Mouse (Mus musculus) c-Kit-positive CD71-negative TER-119-negative erythroid progenitor cells, embryonic 14.5 days (primary cell): Measurements from ENCODE around the gene Ppm1b.
"Not testable (repeated sequence)": the region's sequence is repeated elsewhere in the genome, so short reads cannot be mapped to it uniquely, and the experiment has no call there.

Experiments
- DNase-seq: peaks from one replicate; pipeline ENCODE4 v3.0.0-alpha.2; 2013; ENCODE audit warnings: low read depth

Ppm1b gene

DNA sequence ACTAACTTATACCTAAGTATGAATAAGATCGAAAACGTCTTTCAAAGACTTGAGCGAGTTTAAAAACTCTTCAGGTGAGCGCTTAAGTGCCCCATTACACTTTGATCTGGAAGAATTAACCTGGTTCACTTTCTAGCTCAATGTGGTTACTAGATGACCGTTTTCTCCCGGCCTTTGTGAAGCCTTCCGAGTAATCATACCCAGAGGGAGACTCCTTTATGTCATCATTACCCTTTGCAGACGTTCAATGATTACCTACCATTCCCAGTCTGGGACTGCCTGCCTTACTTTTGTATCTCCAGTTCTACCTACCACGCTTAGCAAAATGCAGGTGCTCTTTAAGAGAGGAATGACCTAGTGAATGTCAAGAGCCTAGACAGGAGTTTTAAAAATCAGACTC, at the start of gene Ppm1b:
Gene Ppm1b, plus strand, starts transcription at position 301 of the 400 bp plus-strand sequence.
- no peak for DNase-seq

GRCm38 (mm10) chr17:84921666-84922376, 34.7 kb upstream of the Ppm1b start:
- no peak for DNase-seq

DNA sequence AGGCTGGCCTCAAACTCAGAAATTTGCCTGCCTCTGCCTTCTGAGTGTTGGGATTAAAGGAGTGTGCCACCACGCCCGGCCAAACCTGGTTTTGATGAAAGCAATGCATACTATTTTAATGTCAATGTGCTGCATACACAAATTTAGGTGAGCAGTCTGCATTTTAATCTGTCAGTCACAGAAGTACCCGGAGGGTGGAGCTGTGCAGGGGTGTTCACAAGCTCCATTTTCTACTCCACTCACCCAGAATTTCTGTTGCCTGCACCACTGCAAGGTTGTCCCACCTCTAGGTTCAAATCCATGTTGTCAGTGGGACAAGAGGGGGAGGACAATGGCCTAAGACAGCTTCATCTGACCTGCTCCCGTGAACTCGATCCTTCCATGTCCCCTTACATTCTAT, 31.8 kb upstream of the Ppm1b start:
- DNase-seq = no peak

GRCm38 (mm10) chr17:84926233-84926632, 30.3 kb upstream of the Ppm1b start:
- no peak for DNase-seq

GRCm38 (mm10) chr17:84927580-84927979, 29.0 kb upstream of the Ppm1b start:
- no peak for DNase-seq

- DNase-seq = no peak
Measured at GRCm38 (mm10) chr17:84932943-84933342, 23.6 kb upstream of the Ppm1b start.

GRCm38 (mm10) chr17:84933968-84934367, 22.6 kb upstream of the Ppm1b start:
- no peak for DNase-seq

- not testable (repeated sequence) for DNase-seq
Measured at GRCm38 (mm10) chr17:84935620-84936019, 20.9 kb upstream of the Ppm1b start.

GRCm38 (mm10) chr17:84936301-84936700, 20.2 kb upstream of the Ppm1b start:
- no peak for DNase-seq

DNA sequence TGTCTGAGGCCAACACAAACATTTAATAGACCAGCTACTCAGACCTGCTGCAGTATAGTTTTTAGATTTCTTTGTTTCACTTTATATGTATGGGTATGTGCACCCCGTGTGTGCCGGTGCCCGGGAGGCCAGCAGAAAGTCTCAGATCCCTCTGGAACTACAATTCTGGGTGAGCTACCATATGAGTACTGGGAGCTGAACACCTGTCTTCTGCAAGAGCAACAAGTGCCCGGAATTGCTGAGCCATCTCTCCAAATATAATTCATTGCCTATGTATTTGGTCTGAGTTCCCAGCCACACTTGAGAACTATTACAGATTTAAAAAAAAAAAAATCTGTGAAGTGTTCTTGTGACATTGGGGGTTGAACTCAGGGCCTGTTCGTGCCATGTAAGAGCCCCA, 19.7 kb upstream of the Ppm1b start:
- no peak for DNase-seq

DNA sequence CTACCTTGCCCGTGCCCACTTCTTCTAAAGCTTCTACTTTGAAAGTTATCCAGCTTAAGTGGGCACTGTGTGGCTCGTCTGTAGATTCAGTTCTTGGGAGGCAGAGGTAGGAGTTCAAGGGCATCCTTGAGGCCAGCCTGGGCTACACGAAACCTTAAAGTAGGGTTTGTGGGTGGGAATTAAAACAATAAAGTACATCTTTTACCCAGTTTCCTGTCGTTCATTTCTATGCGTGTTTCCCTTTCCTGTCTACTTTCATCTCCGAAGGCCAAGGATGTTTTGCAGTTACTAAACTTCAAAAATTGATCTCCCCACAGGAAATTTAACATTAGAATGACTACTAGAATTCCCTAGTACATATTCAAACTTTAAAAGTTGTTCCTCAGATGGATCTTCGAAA, 19.3 kb upstream of the Ppm1b start:
- DNase-seq = no peak

GRCm38 (mm10) chr17:84938215-84938614, 18.3 kb upstream of the Ppm1b start:
- no peak for DNase-seq

GRCm38 (mm10) chr17:84940017-84940731, 16.4 kb upstream of the Ppm1b start:
- DNase-seq = no peak

- DNase-seq = no peak
Measured at GRCm38 (mm10) chr17:84941291-84941868, 15.2 kb upstream of the Ppm1b start.

DNA sequence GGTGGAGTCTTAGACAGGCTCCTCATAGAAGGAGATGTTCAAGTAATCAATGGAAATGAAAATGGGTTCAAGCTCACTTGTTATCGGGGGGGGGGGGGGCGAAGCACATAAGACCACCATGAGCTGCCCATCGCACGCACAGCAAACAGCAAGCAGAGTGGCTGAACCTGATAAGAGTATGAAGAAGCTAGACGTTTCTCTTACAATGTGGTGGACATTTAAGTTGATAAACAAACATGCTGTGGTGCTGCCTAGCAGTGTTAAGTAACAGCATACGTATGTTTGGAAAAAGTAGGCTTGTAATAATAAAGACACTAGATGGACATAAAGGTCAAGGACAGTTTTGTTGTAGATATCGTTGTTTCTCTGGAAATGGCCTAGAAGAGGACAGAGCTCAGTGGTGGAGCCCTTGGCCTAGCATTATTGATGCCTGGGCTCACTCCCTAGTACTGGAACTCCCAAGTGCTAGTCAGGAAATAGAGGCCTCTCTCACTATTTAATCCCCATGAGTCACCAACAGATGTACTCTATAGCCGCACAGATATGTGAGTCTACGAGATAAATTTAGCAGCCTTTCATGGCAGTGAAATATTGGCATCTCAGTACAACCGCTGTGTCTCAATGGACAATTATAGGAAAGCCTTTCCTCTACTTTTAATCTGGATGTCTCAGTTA, 14.0 kb upstream of the Ppm1b start:
- no peak for DNase-seq

DNA sequence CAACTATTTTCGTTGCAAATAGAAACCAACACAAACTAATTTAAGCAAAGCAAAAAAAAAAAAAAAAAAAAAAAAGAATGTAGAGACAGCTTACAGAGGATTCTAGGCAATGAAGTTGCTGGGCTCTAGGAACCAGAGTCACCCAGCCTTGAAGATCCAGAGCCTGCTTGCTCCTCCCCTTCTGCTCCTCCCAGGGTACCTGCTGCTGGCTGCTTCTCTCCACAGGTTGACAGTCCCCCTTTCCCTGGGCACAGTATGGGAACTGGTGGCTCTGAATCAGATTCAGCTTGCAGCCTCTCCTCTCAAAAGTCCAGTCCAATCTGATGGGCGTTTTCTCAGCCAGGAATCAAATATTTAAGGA, 13.5 kb upstream of the Ppm1b start:
- no peak for DNase-seq

GRCm38 (mm10) chr17:84944348-84944747, 12.2 kb upstream of the Ppm1b start:
- DNase-seq = no peak

- no peak for DNase-seq
Measured at GRCm38 (mm10) chr17:84952521-84952920, 4.0 kb upstream of the Ppm1b start.

DNA sequence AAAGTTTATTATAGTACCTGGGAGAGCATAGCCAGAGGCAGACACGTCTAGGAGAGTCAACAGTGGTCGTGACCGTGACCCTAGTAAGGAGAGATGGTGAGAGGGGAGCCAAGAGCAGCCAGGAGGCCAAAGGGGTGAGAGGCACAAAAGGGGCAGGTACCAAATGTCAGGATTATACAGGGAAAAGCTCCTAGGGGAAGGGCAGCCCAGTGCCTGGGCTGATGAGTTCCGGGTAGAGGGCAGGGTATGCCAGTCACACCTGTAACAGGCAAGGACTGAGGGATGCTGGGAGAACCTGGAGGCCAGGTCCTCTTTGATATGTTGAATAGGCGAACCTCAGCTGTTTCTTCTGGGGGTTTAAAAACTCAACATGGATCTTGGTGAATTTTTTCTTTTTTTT, 2.8 kb upstream of the Ppm1b start:
- no peak for DNase-seq

DNA sequence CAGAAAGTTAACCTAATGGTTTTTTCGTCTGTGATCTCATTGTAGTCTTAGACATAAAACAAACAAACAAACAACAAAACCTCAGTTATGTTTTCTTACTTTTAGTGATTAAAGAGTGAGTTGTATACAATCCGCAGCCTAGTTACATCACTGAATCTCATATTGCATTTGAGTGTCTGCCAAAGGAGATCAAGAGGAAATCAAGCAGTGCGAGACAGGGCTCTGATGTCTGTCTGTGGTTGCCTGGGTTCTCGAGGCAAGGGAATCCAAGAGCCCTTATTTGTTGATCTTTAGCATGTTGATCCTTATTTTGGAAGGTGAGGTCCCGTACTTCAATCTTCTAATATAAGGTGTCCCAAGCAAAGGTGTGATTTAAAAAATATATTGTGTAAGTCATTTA, 1.7 kb upstream of the Ppm1b start:
- no peak for DNase-seq

- peak; percentile 84 for DNase-seq
Measured at GRCm38 (mm10) chr17:84956931-84957486, 468 bp downstream of the Ppm1b start.

DNA sequence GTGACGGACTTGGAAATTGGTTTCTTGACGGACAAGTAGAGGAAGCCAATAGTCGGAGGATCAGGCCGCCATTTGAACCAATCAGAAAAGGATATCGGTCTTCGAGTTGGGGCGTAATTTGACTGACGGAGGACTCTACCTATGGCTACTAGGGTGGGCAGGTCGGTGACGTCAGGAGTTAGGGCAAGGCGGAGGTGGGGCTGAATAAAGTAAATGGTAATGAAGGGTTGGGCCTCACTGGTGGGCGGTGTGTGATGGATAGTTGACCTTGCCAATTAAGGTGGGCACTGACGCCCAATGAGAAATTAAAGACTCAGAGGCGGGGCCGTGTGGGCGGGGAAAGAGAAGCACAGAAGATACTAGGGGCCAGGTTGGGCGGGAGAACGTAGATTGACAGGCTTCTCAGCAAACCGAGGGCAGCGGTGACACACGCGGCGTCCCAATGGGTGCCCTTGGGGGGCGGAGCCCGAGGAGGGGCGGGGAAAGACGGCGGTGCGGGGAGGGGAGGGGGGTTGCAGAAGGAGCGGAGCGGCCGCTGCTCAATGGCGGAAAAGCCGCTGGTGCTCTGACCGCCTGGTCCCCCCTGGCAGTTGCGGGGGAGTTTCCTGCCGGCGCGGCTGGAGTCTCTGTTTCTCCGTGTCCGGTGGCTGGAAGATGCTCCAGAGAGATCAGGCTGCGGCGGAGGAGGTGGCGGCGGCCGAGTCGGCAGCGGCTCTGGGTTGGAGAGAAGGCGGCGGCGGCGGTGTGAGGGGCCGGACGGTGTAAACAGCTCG, 1.1 kb downstream of the Ppm1b start:
- DNase-seq = peak; percentile 99
